Mouse (Mus musculus) CD4-positive, CD25-positive, alpha-beta regulatory T cell, adult 2 months (primary cell): ENCODE results near the gene Gm26920.

Experiments
- DNase-seq: peaks from one replicate; pipeline ENCODE4 v3.0.0-alpha.2; 2012; ENCODE audit warnings: low read depth, low spot score

Gene Gm26920

GRCm38 (mm10) chr7:30060341-30060740 lies 29.9 kb downstream of the Gm26920 start:
- DNase-seq, result no peak

- no peak for DNase-seq
Observed at GRCm38 (mm10) chr7:30053591-30053990, 36.6 kb downstream of the Gm26920 start.

DNA sequence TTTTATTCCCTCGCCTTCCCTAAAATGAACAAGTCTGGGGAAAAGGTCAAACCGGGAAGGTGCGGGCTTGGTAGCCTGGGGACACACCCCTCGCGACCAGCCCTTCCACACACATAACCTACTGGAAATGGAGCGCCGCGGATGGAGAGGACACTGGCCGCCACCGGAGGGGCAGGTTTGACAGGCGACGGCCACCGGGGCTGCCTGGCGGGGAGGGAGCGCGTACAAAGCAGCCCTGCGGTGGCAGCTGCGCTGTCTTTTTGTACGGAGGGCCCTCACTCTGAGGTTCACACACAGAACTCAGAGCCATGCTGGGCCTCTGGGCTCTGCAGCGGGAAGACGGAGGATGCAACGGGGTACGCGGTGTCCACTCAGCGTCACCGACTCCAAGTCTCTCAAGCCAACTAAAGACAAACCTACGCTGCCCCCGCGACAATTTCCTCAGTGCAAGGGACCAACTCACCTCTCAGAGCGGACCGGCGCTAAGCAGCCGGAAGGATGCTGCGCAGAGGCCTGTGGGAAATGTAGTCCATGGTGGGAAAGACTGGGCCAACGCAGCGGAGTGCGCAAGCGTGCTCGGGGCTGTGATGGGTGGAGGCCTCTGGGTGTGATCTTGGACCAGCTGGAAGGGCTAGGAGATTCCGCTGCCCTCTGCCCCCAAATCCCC lies 39.2 kb downstream of the Gm26920 start, which contains the start of gene Zfp14:
Gene Zfp14, minus strand, starts transcription at position 499 of the 667 bp plus-strand sequence.
- DNase-seq, result peak; percentile 92

DNA sequence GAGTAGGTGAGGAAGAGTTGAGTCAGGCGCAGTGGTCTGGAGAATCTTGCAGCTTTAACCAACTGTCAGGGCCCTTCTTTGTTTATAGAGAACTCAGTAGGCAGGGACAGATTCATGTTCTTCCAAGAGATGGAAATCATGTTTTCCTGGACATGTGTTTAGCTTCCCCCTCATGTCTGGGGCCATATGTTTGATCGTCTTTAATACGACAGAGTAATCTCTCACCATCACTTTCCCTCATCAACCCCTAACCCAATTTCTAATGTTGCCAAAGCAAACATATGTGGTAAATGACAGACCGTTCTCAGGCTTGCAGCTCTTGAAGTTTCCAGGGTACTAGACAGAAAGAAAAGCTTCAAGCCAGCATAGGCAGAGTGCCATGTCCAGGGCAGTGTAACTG lies 42.1 kb downstream of the Gm26920 start:
- no peak for DNase-seq

GRCm38 (mm10) chr7:30044354-30044753 lies 45.9 kb downstream of the Gm26920 start:
- DNase-seq, result no peak

DNA sequence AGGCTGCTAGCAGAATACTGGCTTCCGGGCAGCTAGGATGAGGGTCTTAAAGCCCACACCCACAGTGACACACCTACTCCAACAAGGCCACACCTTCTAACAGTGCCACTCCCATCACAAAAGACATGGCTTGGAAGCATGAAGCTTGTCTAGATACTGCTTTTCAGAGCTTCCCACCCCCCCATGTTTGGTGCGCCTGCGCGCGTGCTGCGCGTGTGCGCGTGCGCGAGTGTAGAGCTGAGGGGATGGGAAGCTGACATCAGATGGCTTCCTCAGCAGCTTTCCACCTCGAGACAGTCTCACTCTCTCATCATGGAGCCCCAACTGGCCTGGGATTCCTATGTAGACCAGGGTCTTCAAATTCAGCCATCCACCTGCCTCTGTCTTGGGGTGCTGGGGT lies 55.9 kb downstream of the Gm26920 start:
- no peak for DNase-seq

DNA sequence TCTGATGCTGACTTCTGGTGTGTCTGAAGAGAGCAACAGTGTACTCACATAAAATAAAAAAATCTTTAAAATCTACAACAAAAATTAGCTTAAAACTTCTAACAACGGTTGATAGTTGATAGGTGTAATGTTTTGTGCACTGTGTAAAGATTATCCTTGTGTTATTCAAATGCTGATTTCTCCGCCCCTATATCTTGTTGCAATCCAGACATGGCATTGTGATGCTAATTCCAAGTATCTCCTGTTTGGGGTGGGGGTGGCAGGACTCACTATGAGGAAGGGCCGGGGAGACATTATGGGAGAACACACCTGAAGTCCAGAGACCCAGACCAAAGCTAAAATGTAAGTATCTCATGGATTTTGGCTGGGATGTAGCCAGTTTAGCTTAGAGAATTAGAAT lies 58.8 kb downstream of the Gm26920 start:
- DNase-seq, result no peak

DNA sequence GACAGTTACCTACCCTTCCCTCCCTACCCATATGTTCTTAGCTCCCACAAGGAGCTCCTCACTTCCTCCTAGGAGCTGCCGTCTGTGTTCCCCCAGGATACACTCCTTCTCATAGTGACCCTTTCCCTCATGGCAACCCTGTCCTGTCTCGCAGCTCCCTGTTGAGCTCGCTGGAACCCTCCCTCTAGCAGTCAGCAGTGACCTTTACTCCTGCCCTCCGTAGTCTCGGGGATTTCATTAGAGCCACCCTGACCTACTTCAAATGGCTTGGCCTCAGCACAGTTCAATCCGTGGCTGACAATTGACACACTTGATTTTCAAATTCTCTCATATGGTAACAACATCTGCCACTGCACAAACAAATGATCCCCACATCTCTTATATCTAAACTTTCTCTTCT lies 59.5 kb downstream of the Gm26920 start:
- no peak for DNase-seq

GRCm38 (mm10) chr7:30028572-30028971 lies 61.6 kb downstream of the Gm26920 start:
- DNase-seq, result no peak

DNA sequence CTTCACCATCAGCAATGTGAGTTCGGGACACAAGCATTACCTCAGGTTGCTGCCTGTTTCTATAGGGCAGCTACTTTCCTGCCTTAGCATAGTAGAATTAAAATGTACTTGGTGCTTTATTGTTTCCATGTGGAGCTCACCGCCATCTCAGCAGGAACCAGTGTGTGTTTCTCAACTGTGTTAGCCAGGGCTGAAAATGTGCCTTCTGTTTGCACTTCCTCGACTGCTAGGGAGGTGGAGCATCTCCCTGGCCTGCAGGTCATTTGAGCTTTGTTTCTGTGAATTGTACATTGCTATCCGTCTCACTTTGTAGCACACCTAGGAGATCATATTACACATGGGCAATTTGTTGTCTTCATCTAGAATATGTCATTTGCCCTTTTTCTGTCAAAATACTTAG lies 62.9 kb downstream of the Gm26920 start:
- DNase-seq, result no peak

- DNase-seq, result peak; percentile 26
Observed at GRCm38 (mm10) chr7:30025358-30025757, 64.9 kb downstream of the Gm26920 start.

DNA sequence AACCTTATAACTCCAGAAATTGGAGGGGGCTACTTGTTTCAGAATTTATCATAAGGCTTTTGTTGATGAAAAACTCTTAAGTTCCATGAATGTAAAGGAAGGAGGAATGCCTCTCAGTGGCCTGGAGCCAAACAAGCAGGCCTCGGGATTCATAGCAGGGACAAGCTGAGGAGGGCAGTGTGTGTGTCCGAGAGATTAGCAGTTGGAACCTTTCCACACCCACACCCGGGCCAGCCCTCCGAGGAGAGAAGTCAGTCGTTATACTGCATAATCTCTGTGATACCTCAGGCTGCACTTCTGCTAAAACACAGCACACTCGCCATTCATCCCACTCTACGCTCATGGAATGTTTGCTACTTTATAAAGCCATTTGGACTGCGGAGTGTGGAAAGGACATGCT lies 66.4 kb downstream of the Gm26920 start:
- no peak for DNase-seq

- DNase-seq, result no peak
Observed at GRCm38 (mm10) chr7:30023324-30023723, 66.9 kb downstream of the Gm26920 start.

DNA sequence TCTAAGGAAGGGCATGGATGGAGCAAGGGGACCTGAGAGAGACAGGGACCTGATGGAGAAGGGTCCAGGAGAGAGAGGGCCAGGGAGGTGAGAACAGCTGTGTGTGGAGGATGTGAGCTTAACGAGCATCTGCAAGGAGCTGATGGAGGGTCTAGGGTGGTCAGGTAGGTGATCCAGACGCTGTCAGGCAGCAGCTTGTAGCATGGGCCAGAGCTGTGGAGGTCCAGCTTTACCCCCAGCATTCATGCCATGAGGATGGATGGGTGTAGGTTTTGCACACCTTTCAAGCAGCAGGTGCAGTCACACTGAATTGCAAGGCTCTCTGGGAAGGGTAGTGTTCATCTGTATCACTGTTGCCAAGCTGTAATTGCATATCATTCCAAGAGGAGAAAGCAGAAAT lies 70.7 kb downstream of the Gm26920 start:
- no peak for DNase-seq

DNA sequence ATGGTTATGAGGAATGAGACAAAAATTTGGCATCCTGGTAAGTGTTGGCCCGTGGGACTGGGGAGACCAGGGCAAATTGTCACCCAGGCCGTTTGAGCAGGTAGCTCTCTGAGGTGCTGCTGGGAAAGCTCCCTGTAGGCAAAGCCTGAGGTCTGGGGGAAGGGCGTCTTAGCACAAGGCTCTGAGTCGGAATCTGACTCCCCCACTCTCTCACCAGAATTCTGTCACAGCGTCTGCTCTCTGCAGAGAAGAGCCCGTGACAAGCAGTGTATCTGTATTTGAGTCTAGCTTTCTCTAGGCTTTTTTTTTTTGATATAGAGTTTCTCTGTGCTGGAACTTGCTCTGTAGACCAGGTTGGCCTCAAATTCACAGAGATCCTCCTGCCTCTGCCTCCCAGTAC lies 73.0 kb downstream of the Gm26920 start:
- DNase-seq, result no peak

- DNase-seq, result peak; percentile 69
Observed at GRCm38 (mm10) chr7:30012956-30013363, 77.2 kb downstream of the Gm26920 start.

- no peak for DNase-seq
Observed at GRCm38 (mm10) chr7:30010551-30011195, 79.5 kb downstream of the Gm26920 start.

GRCm38 (mm10) chr7:30009321-30010085 lies 80.7 kb downstream of the Gm26920 start:
- DNase-seq, result no peak

GRCm38 (mm10) chr7:30008020-30008690 lies 82.1 kb downstream of the Gm26920 start:
- no peak for DNase-seq

DNA sequence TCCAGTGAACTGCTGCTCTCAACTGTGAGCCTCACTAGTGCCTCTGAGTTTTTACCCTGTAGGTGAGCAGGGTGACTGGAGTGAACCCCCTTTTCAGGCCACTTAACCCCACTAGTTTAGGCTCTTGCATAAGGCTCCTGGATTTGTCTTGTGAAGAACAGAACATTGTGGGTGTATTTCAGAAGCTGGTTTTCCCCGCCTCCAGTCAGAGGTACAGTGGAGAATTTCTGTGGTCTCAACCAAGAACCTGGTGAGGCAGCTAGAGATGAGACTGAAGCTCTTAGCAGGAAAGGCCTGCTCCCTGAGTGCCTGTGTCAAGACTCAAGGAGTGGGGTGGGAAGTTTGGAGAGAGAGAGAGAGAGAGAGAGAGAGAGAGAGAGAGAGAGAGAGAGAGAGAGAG lies 82.6 kb downstream of the Gm26920 start:
- DNase-seq, result no peak
